Mouse (Mus musculus) ES-Bruce4 (cell line): ENCODE data around the gene Ror2.

Experiments used
- CTCF ChIP-seq: IDR thresholded peaks from one replicate; pipeline ENCODE4 v1.8.1; 2011; ENCODE audit warnings: low read depth, low read length
- POLR2A ChIP-seq: IDR thresholded peaks from one replicate; pipeline ENCODE4 v1.8.1; 2011; ENCODE audit warnings: low read length; ENCODE audit not compliant: insufficient read depth

GRCm38 (mm10) chr13:53145511-53145910 is 140.4 kb downstream of the Ror2 start:
- TF ChIP-seq POLR2A (no peak), CTCF (no peak)
